Mouse (Mus musculus) left cerebral cortex, adult 2 months (tissue): ENCODE results near the gene Ppt2. TPM values are rescaled to one million over a fixed set of nuclear protein-coding genes. Genes with fewer than 3 reads are reported as not detected.

ENCODE experiments used
- DNase-seq, 2 experiments: peaks; one replicate each; pipeline ENCODE4 v3.0.0; 2021 to 2022; ENCODE audit warnings: low spot score in 2 of 2, mixed read lengths in 1 of 2; ENCODE audit errors: extremely low spot score in 1 of 2
- H3K27ac ChIP-seq: fragments of 200-600 bp; 2 replicates; pipeline ENCODE4 v1.8.1; 2022
- H3K4me3 ChIP-seq: fragments of 200-600 bp; 2 replicates; pipeline ENCODE4 v1.8.1; 2022
- CTCF ChIP-seq: fragments of 200-600 bp; IDR thresholded peaks from 2 replicates; pipeline ENCODE4 v1.8.1; 2022; ENCODE audit warnings: antibody characterized with exemption, mild to moderate bottlenecking, moderate library complexity
- intact Hi-C: fragments of 180-260 bp; cut with DNase I; formaldehyde crosslinking; loops from one replicate; pipeline ENCODE4 v1.15.1; 2025
- total RNA-seq, 2 experiments: library from RNA; stranded (reverse); gene quantifications; 2 replicates each; pipeline ENCODE4 v1.2.3; 2021

Ppt2 gene
- total RNA-seq, 2 experiments from 2014 or later, result 47.3 to 48.6 TPM

- DNase-seq, result peak in 1 of 2 experiments; percentile 65
- Histone ChIP-seq H3K27ac (peak overlapping the region; percentile 97), H3K4me3 (peak overlapping the region; percentile 68)
- intact Hi-C loops, result no loop called here
- no peak for TF ChIP-seq CTCF
Observed at GRCm38 (mm10) chr17:34630761-34631301, 2.5 kb upstream of the Ppt2 start.

- Histone ChIP-seq H3K27ac (peak overlapping the region; percentile 97), H3K4me3 (peak overlapping the region; percentile 68)
- TF ChIP-seq CTCF, result no peak
- intact Hi-C loops, result loop anchor here (10.0 kb wide), 1 partner anchor 615 kb away; the partner anchor contains the start of gene Ddx39b
- no peak for DNase-seq
Observed at GRCm38 (mm10) chr17:34629796-34630603, 1.7 kb upstream of the Ppt2 start.

GRCm38 (mm10) chr17:34629221-34629751 is 976 bp upstream of the Ppt2 start, which contains the start of gene Prrt1:
Prrt1 (plus strand) TSS chr17:34629533.
- intact Hi-C loops, result loop anchor here (10.0 kb wide), 1 partner anchor 616 kb away; the partner anchor contains the start of gene Ddx39b
- Histone ChIP-seq H3K27ac (peak within 1 kb of the TSS; percentile 97), H3K4me3 (peak within 1 kb of the TSS; percentile 68)
- DNase-seq, result peak; percentile 60 to 67
- TF ChIP-seq CTCF, result no peak

- intact Hi-C loops, result loop anchor here (10.0 kb wide), 1 partner anchor 616 kb away; the partner anchor contains the start of gene Ddx39b
- peak overlapping the region; percentile 97 for H3K27ac ChIP-seq
- peak overlapping the region; percentile 68 for H3K4me3 ChIP-seq
- no peak for DNase-seq
- TF ChIP-seq CTCF, result no peak
Observed at GRCm38 (mm10) chr17:34628644-34628967, 296 bp upstream of the Ppt2 start.

- intact Hi-C loops, result loop anchor here (1.0 to 10.0 kb wide), 2 partner anchors 17 to 617 kb away; partner anchors contain the start of genes Ddx39b and Fkbpl
- Histone ChIP-seq H3K27ac (peak overlapping the region; percentile 97), H3K4me3 (peak overlapping the region; percentile 68)
- no peak for TF ChIP-seq CTCF
- peak; percentile 83 to 87 for DNase-seq
Observed at GRCm38 (mm10) chr17:34627093-34627942, 992 bp downstream of the Ppt2 start.

- peak; percentile 48 for TF ChIP-seq CTCF
- intact Hi-C loops, result loop anchor here (1.0 to 10.0 kb wide), 2 partner anchors 18 to 618 kb away; partner anchors contain the start of genes Ddx39b and Fkbpl
- Histone ChIP-seq H3K4me3 (peak overlapping the region; percentile 68), H3K27ac (peak overlapping the region; percentile 97)
- no peak for DNase-seq
Observed at GRCm38 (mm10) chr17:34626773-34627092, 1.6 kb downstream of the Ppt2 start.

- TF ChIP-seq CTCF, result no peak
- H3K27ac ChIP-seq, result peak overlapping the region; percentile 97
- intact Hi-C loops, result loop anchor here (10.0 kb wide), 1 partner anchor 619 kb away; the partner anchor contains the start of gene Ddx39b
- peak overlapping the region; percentile 68 for H3K4me3 ChIP-seq
- DNase-seq, result no peak
Observed at GRCm38 (mm10) chr17:34626062-34626772, 2.1 kb downstream of the Ppt2 start.

GRCm38 (mm10) chr17:34624981-34625380 is 3.3 kb downstream of the Ppt2 start:
- no peak for DNase-seq
- Histone ChIP-seq H3K4me3 (no peak overlapping the region), H3K27ac (no peak overlapping the region)
- TF ChIP-seq CTCF, result no peak
- intact Hi-C loops, result loop anchor here (10.0 kb wide), 1 partner anchor 620 kb away; the partner anchor contains the start of gene Ddx39b

- intact Hi-C loops, result loop anchor here (10.0 kb wide), 1 partner anchor 622 kb away; the partner anchor contains the start of gene Ddx39b
- TF ChIP-seq CTCF, result peak; percentile 38
- H3K4me3 ChIP-seq, result no peak overlapping the region
- no peak overlapping the region for H3K27ac ChIP-seq
- DNase-seq, result no peak
Observed at GRCm38 (mm10) chr17:34623161-34623560, 5.1 kb downstream of the Ppt2 start.

- Histone ChIP-seq H3K4me3 (no peak overlapping the region), H3K27ac (no peak overlapping the region)
- no peak for DNase-seq
- intact Hi-C loops, result loop anchor here (10.0 kb wide), 1 partner anchor 624 kb away; the partner anchor contains the start of gene Ddx39b
- no peak for TF ChIP-seq CTCF
Observed at GRCm38 (mm10) chr17:34621006-34621405, 7.3 kb downstream of the Ppt2 start.
